Mouse (Mus musculus): ENCODE results near the gene Olfr1061.
"Not testable (repeated sequence)": the region's sequence is repeated elsewhere in the genome, so short reads cannot be mapped to it uniquely, and the experiment has no call there.

Gene Olfr1061

GRCm38 (mm10) chr2:86413950-86414349 lies at the start of gene Olfr1061:
TSS of gene Olfr1061 (minus strand) at chr2:86414050.
- DNase-seq (ENCODE audit: low spot score in 2 of 2): no peak

- DNase-seq (ENCODE audit: low spot score in 2 of 2): no peak
Measured at GRCm38 (mm10) chr2:86460434-86460833, 46.6 kb upstream of the Olfr1061 start.

- no peak for DNase-seq (ENCODE audit: low spot score in 2 of 2)
Measured at GRCm38 (mm10) chr2:86456169-86456568, 42.3 kb upstream of the Olfr1061 start, which contains the start of gene Olfr1066. TSS of gene Olfr1066 (minus strand) at chr2:86456269.

GRCm38 (mm10) chr2:86450491-86450890 lies 36.6 kb upstream of the Olfr1061 start, which contains the start of gene Olfr1065:
TSS of gene Olfr1065 (minus strand) at chr2:86450591.
- not testable (repeated sequence) for DNase-seq (ENCODE audit: low spot score in 2 of 2)

GRCm38 (mm10) chr2:86442101-86442500 lies 28.3 kb upstream of the Olfr1061 start:
- DNase-seq (ENCODE audit: low spot score in 2 of 2): not testable (repeated sequence)

- DNase-seq (ENCODE audit: low spot score in 2 of 2): not testable (repeated sequence)
Measured at GRCm38 (mm10) chr2:86428511-86428910, 14.7 kb upstream of the Olfr1061 start.

GRCm38 (mm10) chr2:86426649-86427048 lies 12.8 kb upstream of the Olfr1061 start, which contains the start of gene Olfr1062:
TSS of gene Olfr1062 (minus strand) at chr2:86426749.
- DNase-seq (ENCODE audit: low spot score in 2 of 2): not testable (repeated sequence)

- DNase-seq (ENCODE audit: low spot score in 2 of 2): no peak
Measured at GRCm38 (mm10) chr2:86395114-86395513, 18.7 kb downstream of the Olfr1061 start.

GRCm38 (mm10) chr2:86388461-86388860 lies 25.4 kb downstream of the Olfr1061 start, which contains the start of gene Olfr1058:
TSS of gene Olfr1058 (minus strand) at chr2:86388561.
- not testable (repeated sequence) for DNase-seq (ENCODE audit: low spot score in 2 of 2)

- DNase-seq (ENCODE audit: low spot score in 2 of 2): no peak
Measured at GRCm38 (mm10) chr2:86378293-86378692, 35.6 kb downstream of the Olfr1061 start, which contains the start of gene Olfr1057. TSS of gene Olfr1057 (minus strand) at chr2:86378393.

GRCm38 (mm10) chr2:86366342-86366741 lies 47.5 kb downstream of the Olfr1061 start:
- not testable (repeated sequence) for DNase-seq (ENCODE audit: low spot score in 2 of 2)
